Mouse (Mus musculus): ENCODE measurements at regions not wholly inside any gene's neighbourhood (a gene's known extent, or its start where the extent isn't known, plus 50 kb on each side); places are given as distances from the start of the nearest gene placed in this dataset.

DNA sequence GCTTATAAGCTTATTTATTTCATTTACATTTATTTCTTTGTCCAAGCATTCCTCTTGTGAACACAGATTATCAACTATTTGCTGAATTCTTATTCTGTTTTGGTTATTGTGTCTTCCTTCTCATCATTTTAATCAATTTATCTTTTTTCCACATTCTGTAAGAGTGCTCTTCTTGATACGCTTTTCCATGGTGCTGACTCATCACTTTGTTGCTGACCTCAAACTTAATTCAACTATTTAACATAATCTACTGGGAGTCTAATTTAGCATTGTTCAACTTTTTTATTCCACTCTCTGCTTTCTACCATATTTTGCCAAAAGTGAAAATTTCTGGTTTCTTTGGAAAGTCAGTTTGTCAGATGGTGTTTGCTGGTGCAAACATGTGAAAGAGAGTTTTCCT, 139.7 kb upstream of the Ngly1 start:
- 98% methylated on average over 1 of the region's 1 CpGs for WGBS
- no peaks in the 10 kb centered on the region for H3K4me1 ChIP-seq
- ATAC-seq (replicated peaks) = no peak
- no peak overlapping the region for H3K27ac ChIP-seq (replicated peaks)
- H3K9me3 ChIP-seq = no peaks in the 10 kb centered on the region
- H3K36me3 ChIP-seq = no peaks in the 10 kb centered on the region
- no peaks in the 10 kb centered on the region for H3K27me3 ChIP-seq
- no peak overlapping the region for H3K4me3 ChIP-seq
- no peak overlapping the region for H3K4me2 ChIP-seq (replicated peaks)
- no peak overlapping the region for H3K9ac ChIP-seq (replicated peaks)

DNA sequence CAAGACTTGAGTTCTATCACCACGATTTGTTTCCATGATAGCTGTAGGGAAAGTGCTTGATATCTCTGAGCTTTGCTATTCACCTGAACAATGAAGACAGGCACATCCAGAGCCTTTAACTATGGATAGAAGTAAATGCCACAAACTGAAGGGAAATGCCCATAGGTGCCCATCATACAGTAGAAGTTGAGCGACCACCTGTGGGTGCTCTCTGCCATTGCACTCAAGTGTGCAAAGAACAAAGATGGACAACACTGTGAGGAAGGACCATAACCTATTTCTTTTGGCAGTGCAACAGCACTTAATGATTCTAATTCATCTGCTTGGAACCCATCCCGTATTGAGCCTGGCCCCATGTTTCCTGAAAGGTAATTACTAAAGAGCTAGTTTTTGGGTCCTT, 116.4 kb upstream of the Ngly1 start:
- Histone ChIP-seq H3K36me3 (no peaks in the 10 kb centered on the region), H3K9ac (replicated peaks) (no peak overlapping the region), H3K9me3 (no peaks in the 10 kb centered on the region), H3K27me3 (no peaks in the 10 kb centered on the region), H3K4me2 (replicated peaks) (no peak overlapping the region), H3K27ac (replicated peaks) (no peak overlapping the region), H3K4me1 (no peaks in the 10 kb centered on the region), H3K4me3 (no peak overlapping the region)
- no peak for ATAC-seq (replicated peaks)
- WGBS = 90% methylated on average over 3 of the region's 3 CpGs

DNA sequence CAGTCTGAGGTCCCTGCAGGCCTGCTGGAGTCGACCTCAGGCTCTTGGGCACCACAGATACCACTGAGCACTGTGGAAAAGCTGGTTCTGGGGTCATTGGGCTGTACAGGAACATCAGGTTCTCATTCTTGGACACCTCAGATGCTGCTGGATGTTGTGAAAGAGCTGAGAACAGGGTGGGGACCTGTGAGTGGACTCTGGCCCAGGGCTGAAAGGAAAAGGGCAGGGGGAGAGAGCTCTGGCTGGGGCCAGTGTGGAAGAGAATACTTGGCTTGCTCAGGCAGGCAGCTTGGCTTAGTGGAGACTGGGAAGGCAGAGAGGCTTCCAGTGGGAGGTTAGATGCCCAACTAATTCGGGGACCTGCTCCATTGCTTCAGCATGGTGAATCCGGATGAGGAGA, 115.7 kb upstream of the Ngly1 start:
- Histone ChIP-seq H3K36me3 (no peaks in the 10 kb centered on the region), H3K4me3 (no peak overlapping the region), H3K27me3 (no peaks in the 10 kb centered on the region), H3K9ac (replicated peaks) (no peak overlapping the region), H3K27ac (replicated peaks) (no peak overlapping the region), H3K9me3 (no peaks in the 10 kb centered on the region), H3K4me1 (no peaks in the 10 kb centered on the region), H3K4me2 (replicated peaks) (no peak overlapping the region)
- no peak for ATAC-seq (replicated peaks)
- WGBS = 70% methylated on average over 3 of the region's 3 CpGs

DNA sequence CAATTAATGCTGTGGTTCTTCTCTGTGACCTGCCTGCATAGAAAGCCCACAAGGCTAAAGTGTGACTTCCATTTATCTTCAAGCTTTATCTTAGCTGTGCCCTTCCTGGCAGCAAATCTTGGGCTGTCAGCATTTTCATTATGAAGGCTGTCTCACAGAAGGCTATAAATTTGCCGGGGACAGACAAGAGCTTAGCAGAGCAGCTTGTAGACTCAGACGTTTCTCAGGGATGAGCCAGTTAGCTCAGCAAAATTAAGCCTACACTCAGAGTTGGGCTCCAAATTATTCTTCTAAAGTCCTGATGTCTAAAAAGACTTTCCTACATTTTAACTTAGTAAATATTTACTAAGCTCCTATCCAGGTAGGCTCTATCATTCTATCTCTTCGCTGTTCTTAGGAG, 112.9 kb upstream of the Ngly1 start:
- no peak overlapping the region for H3K9ac ChIP-seq (replicated peaks)
- H3K4me1 ChIP-seq = no peaks in the 10 kb centered on the region
- H3K27me3 ChIP-seq = no peaks in the 10 kb centered on the region
- 78% methylated on average over 3 of the region's 3 CpGs for WGBS
- H3K4me3 ChIP-seq = no peak overlapping the region
- H3K36me3 ChIP-seq = no peaks in the 10 kb centered on the region
- H3K4me2 ChIP-seq (replicated peaks) = no peak overlapping the region
- no peaks in the 10 kb centered on the region for H3K9me3 ChIP-seq
- no peak overlapping the region for H3K27ac ChIP-seq (replicated peaks)
- ATAC-seq (replicated peaks) = no peak

DNA sequence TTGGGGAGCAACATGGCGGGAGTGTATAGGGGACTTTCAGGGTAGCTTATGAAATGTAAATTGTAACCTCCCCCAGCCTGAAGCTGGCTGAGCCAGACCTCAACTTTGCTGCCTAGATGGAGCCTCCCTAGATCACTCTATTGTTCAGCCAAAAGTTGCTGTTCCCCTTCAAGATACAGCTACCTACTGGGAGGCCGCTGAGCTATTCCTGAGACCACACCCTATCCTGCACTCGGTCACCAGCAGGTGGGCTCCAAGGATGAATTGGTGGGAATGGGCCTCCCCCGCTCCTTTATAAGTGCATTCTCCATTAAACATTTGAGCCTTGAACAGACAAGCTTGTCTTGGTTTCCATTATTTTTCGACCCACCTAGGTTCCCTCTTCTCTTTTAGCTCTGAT, 104.8 kb upstream of the Ngly1 start:
- H3K4me3 ChIP-seq = no peak overlapping the region
- no peak overlapping the region for H3K27ac ChIP-seq (replicated peaks)
- ATAC-seq (replicated peaks) = no peak
- no peaks in the 10 kb centered on the region for H3K36me3 ChIP-seq
- H3K27me3 ChIP-seq = no peaks in the 10 kb centered on the region
- H3K4me2 ChIP-seq (replicated peaks) = no peak overlapping the region
- no peaks in the 10 kb centered on the region for H3K4me1 ChIP-seq
- 88% methylated on average over 5 of the region's 5 CpGs for WGBS
- no peaks in the 10 kb centered on the region for H3K9me3 ChIP-seq
- H3K9ac ChIP-seq (replicated peaks) = no peak overlapping the region

DNA sequence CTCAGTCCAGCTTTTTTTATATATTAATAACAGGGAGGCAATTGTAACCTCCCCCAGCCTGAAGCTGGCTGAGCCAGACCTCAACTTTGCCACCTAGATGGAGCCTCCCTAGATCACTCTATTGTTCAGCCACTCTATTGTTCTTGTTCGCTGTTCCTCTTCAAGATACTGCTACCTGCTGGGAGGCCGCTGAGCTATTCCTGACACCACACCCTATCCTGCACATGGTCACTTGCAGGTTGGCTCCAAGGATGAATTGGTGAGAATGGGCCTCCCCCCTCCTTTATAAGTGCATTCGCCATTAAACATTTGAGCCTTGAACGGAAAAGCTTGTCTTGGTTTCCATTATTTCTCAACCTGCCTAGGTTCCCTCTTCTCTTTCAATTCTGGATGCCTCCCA, 102.3 kb upstream of the Ngly1 start:
- no peak overlapping the region for H3K4me3 ChIP-seq
- H3K4me2 ChIP-seq (replicated peaks) = no peak overlapping the region
- 32% methylated on average over 4 of the region's 4 CpGs for WGBS
- ATAC-seq (replicated peaks) = no peak
- H3K27me3 ChIP-seq = no peaks in the 10 kb centered on the region
- no peak overlapping the region for H3K27ac ChIP-seq (replicated peaks)
- H3K36me3 ChIP-seq = no peaks in the 10 kb centered on the region
- H3K9me3 ChIP-seq = no peaks in the 10 kb centered on the region
- no peaks in the 10 kb centered on the region for H3K4me1 ChIP-seq
- no peak overlapping the region for H3K9ac ChIP-seq (replicated peaks)

DNA sequence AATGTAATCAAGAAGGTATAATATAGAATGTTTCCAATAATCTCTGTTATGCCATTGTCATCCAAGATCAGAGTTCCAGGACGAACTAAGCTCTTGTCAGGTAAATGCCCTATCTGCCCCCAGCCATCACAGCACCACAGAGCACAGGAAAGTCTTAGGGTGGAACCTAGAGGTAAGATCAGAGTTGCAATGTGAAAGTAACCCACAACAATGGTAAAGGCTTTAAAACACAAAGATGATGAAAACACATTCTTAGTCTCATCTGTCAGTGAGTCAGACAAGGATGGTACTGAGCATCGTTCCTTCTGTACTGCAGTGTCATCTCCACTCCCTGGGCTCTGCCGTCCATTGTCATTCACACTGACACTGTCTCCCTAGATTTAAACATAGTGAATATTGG, 97.3 kb upstream of the Ngly1 start:
- no peak for ATAC-seq (replicated peaks)
- Histone ChIP-seq H3K4me3 (no peak overlapping the region), H3K27me3 (no peaks in the 10 kb centered on the region), H3K4me2 (replicated peaks) (no peak overlapping the region), H3K9ac (replicated peaks) (no peak overlapping the region), H3K27ac (replicated peaks) (no peak overlapping the region), H3K9me3 (no peaks in the 10 kb centered on the region), H3K4me1 (no peaks in the 10 kb centered on the region), H3K36me3 (no peaks in the 10 kb centered on the region)
- WGBS = 92% methylated on average over 3 of the region's 3 CpGs

DNA sequence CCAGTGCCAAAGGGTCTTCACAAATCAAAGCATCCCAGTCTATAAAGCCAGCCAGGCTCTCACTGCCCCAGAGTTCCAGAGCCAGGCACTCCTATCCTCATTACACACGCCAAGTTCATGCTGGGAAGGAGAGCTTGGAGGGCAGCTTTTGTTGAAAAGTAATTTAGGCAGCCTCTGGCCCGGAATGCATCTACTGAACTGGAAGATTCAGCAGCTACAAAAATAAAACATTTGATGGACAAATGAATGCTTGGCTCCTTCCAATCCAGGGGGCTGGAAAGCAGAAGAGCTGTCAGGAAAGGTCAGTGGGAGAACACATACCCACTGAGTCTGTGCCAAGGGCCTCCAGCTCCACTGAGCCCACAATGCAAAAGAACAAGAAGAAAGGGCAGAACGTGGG, 96.4 kb upstream of the Ngly1 start:
- Histone ChIP-seq H3K9ac (replicated peaks) (no peak overlapping the region), H3K4me2 (replicated peaks) (no peak overlapping the region), H3K36me3 (no peaks in the 10 kb centered on the region), H3K9me3 (no peaks in the 10 kb centered on the region), H3K4me1 (no peaks in the 10 kb centered on the region), H3K27ac (replicated peaks) (no peak overlapping the region), H3K27me3 (no peaks in the 10 kb centered on the region), H3K4me3 (no peak overlapping the region)
- peak; percentile 77 for ATAC-seq (replicated peaks)
- 10% methylated on average over 3 of the region's 3 CpGs for WGBS

DNA sequence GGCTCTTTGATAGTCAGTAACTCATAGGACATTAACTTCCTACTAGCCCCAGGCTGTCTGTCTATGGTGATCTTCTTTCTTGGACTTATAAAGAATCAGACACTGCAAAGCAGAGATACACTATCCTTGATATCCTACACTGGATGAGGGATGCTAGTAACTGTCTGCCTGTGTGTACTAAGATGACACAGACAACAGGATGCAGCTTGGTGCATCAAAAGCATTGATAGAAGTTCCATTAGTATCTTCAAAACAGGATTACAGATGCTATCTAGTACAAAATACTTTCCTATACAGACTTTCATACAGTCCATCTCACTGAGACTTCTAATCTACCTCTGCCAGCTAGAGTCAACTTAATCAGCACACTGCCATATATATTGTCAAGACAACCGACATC, 94.0 kb upstream of the Ngly1 start:
- H3K4me3 ChIP-seq = no peak overlapping the region
- no peaks in the 10 kb centered on the region for H3K4me1 ChIP-seq
- H3K27ac ChIP-seq (replicated peaks) = no peak overlapping the region
- WGBS = 86% methylated on average over 1 of the region's 1 CpGs
- H3K9me3 ChIP-seq = no peaks in the 10 kb centered on the region
- ATAC-seq (replicated peaks) = no peak
- no peaks in the 10 kb centered on the region for H3K27me3 ChIP-seq
- no peaks in the 10 kb centered on the region for H3K36me3 ChIP-seq
- H3K9ac ChIP-seq (replicated peaks) = no peak overlapping the region
- H3K4me2 ChIP-seq (replicated peaks) = no peak overlapping the region

DNA sequence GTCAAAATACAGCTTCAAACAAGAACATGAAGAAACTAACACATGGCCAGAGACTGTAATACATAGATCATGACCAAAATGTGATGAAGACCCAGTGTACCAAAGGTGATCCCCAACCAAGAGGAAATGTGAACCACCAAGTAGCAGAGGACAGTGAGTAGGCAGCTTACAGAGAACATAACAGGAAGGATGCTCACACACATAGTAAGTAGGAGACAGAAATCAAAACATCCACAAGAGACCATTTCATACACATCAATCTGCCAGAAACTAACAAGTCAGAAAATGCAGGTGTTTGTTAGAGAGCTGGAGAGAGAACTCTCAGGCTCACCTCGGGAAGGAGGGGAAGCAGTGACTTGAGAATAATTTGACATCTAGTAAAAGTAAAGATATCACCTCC, 78.9 kb upstream of the Ngly1 start:
- Histone ChIP-seq H3K4me2 (replicated peaks) (no peak overlapping the region), H3K4me3 (no peak overlapping the region), H3K9ac (replicated peaks) (no peak overlapping the region), H3K4me1 (no peaks in the 10 kb centered on the region), H3K27me3 (no peaks in the 10 kb centered on the region), H3K9me3 (no peaks in the 10 kb centered on the region), H3K36me3 (no peaks in the 10 kb centered on the region), H3K27ac (replicated peaks) (no peak overlapping the region)
- no peak for ATAC-seq (replicated peaks)
- WGBS = 70% methylated on average over 1 of the region's 1 CpGs

DNA sequence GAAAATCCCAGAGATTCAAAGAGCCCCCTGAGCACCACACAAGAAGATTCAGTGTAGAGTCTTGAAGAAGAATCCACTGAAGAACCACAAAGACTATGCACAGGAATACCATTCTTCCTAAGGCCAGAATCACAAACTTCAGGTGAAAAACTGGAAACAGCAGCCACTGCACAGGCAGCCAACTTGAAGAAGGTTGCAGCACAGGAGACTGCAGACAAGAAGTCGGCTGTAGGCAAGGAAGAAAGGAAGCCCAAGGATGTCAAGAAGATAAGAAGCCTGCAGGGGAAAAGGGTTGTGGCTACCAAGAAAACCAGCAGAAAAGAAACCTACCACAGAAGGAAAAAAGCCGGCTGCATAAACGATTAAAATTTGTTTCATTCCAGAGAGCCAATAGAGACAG, 76.8 kb upstream of the Ngly1 start:
- H3K27me3 ChIP-seq = no peaks in the 10 kb centered on the region
- no peak for ATAC-seq (replicated peaks)
- 94% methylated on average over 3 of the region's 3 CpGs for WGBS
- no peaks in the 10 kb centered on the region for H3K9me3 ChIP-seq
- H3K9ac ChIP-seq (replicated peaks) = no peak overlapping the region
- no peak overlapping the region for H3K27ac ChIP-seq (replicated peaks)
- H3K4me3 ChIP-seq = no peak overlapping the region
- H3K4me1 ChIP-seq = no peaks in the 10 kb centered on the region
- no peak overlapping the region for H3K4me2 ChIP-seq (replicated peaks)
- H3K36me3 ChIP-seq = no peaks in the 10 kb centered on the region

DNA sequence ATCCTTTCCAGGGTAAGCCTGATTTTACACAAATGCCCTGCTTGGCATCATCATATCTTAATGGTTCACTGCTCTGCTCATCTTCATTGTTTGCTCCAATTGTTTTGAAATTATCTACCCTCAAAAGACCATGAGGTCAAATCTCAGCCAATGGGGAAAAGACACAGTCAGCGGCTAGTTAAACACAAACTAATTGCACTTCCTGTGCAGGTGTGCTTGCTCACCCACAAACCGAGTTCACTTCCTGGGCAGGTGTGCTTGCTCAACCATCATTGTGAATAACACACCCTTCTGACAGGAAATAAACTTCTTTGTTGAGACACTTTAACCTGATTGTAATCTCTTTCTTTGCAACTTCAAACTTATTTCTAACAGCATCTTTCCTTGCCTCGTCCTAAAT, 75.8 kb upstream of the Ngly1 start:
- Histone ChIP-seq H3K9ac (replicated peaks) (no peak overlapping the region), H3K4me2 (replicated peaks) (no peak overlapping the region), H3K36me3 (no peaks in the 10 kb centered on the region), H3K27ac (replicated peaks) (no peak overlapping the region), H3K27me3 (no peaks in the 10 kb centered on the region), H3K9me3 (no peaks in the 10 kb centered on the region), H3K4me1 (no peaks in the 10 kb centered on the region), H3K4me3 (no peak overlapping the region)
- WGBS = 81% methylated on average over 3 of the region's 3 CpGs
- no peak for ATAC-seq (replicated peaks)

DNA sequence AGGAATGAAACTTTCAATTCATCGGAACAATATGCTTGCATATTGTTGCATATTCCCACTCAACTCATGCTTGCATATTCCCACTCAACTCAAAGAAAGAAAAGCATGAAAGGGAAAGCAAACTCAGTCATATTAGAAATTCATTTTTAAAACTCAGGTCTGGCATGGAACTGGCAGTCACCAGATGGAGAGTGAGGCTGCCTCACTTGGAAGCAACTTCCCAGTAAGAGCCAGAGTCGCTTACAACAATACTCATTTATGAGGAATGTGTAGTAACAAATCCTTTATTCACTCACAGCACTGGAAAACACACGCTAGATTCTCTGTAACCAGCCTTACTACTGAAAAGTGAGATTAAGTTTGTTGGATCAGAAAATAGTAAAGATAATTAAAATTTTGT, 70.9 kb upstream of the Ngly1 start:
- no peak for ATAC-seq (replicated peaks)
- 77% methylated on average over 3 of the region's 3 CpGs for WGBS

DNA sequence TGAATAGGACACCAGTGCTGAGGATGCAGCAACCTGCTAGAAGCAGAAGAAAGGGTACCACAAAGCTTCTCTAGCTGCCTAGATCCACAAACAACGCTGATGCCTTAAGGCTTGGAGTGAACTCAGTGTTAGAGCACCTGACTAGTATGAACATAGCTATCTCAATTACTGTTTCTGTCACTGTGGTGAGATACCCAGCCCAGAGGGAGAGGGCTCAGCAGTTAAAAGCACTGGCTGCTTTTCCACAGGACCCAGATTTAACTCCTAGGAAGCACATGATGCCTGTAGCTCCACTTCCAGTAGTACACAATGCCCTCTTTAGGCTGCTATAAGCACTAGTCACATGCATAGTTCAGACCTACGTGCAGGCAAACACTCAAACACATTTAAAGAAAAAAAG, 67.3 kb upstream of the Ngly1 start:
- no peak for ATAC-seq (replicated peaks)
- H3K9ac ChIP-seq (replicated peaks) = no peak overlapping the region
- no peak overlapping the region for H3K4me3 ChIP-seq
- no peaks in the 10 kb centered on the region for H3K4me1 ChIP-seq
- no peak overlapping the region for H3K27ac ChIP-seq (replicated peaks)
- no peaks in the 10 kb centered on the region for H3K27me3 ChIP-seq
- H3K4me2 ChIP-seq (replicated peaks) = no peak overlapping the region
- H3K36me3 ChIP-seq = no peaks in the 10 kb centered on the region
- WGBS = 56% methylated on average over 2 of the region's 2 CpGs
- no peaks in the 10 kb centered on the region for H3K9me3 ChIP-seq

More for the DNA sequence above, 70.9 kb upstream of the Ngly1 start:
- no peak overlapping the region for H3K27ac ChIP-seq (replicated peaks)
- H3K27me3 ChIP-seq = no peaks in the 10 kb centered on the region
- H3K4me1 ChIP-seq = no peaks in the 10 kb centered on the region
- no peaks in the 10 kb centered on the region for H3K36me3 ChIP-seq
- H3K4me3 ChIP-seq = no peak overlapping the region
- H3K9me3 ChIP-seq = no peaks in the 10 kb centered on the region
- H3K4me2 ChIP-seq (replicated peaks) = no peak overlapping the region
- no peak overlapping the region for H3K9ac ChIP-seq (replicated peaks)
